Mouse (Mus musculus): Measurements from ENCODE around the gene Fbln2.

Gene Fbln2

GRCm38 (mm10) chr6:91210852-91211251, 1.4 kb upstream of the Fbln2 start:
- H3K4me1 ChIP-seq (replicated peaks; ENCODE audit: low read depth, low read length) = peaks cover 25% of the 10 kb centered on the region
- TF ChIP-seq POU5F1 (IDR thresholded peaks at IDR 0.05; ENCODE audit: borderline replicate concordance, low read length) = no peak
- no peak for TF ChIP-seq CTCF (conservative IDR thresholded peaks at IDR 0.05; ENCODE audit: low read length)
- TF ChIP-seq NANOG (IDR thresholded peaks at IDR 0.05; ENCODE audit: borderline replicate concordance, low read length) = no peak
- H3K36me3 ChIP-seq (ENCODE audit: insufficient read depth, low read length) = no peaks in the 10 kb centered on the region
- H3K4me3 ChIP-seq (replicated peaks; ENCODE audit: low read length) = no peak overlapping the region
- H3K9me3 ChIP-seq (ENCODE audit: low read length) = peaks cover 8% of the 10 kb centered on the region
- H3K27me3 ChIP-seq (ENCODE audit: insufficient read depth, low read length) = peaks cover 51% of the 10 kb centered on the region

GRCm38 (mm10) chr6:91212571-91212970, 316 bp downstream of the Fbln2 start:
- Histone ChIP-seq H3K4me1 (replicated peaks; ENCODE audit: low read depth, low read length) (peaks cover 27% of the 10 kb centered on the region), H3K4me3 (replicated peaks; ENCODE audit: low read length) (peak overlapping the region; percentile 64), H3K36me3 (ENCODE audit: insufficient read depth, low read length) (no peaks in the 10 kb centered on the region), H3K9me3 (ENCODE audit: low read length) (peaks cover 8% of the 10 kb centered on the region), H3K27me3 (ENCODE audit: insufficient read depth, low read length) (peaks cover 48% of the 10 kb centered on the region)
- TF ChIP-seq CTCF (conservative IDR thresholded peaks at IDR 0.05; ENCODE audit: low read length) (no peak), POU5F1 (IDR thresholded peaks at IDR 0.05; ENCODE audit: borderline replicate concordance, low read length) (no peak), NANOG (IDR thresholded peaks at IDR 0.05; ENCODE audit: borderline replicate concordance, low read length) (no peak)

- Histone ChIP-seq H3K27me3 (ENCODE audit: insufficient read depth, low read length) (peaks cover 48% of the 10 kb centered on the region), H3K9me3 (ENCODE audit: low read length) (peaks cover 8% of the 10 kb centered on the region), H3K36me3 (ENCODE audit: insufficient read depth, low read length) (no peaks in the 10 kb centered on the region), H3K4me1 (replicated peaks; ENCODE audit: low read depth, low read length) (peaks cover 25% of the 10 kb centered on the region), H3K4me3 (replicated peaks; ENCODE audit: low read length) (peak overlapping the region; percentile 64)
- TF ChIP-seq POU5F1 (IDR thresholded peaks at IDR 0.05; ENCODE audit: borderline replicate concordance, low read length) = no peak
- no peak for TF ChIP-seq NANOG (IDR thresholded peaks at IDR 0.05; ENCODE audit: borderline replicate concordance, low read length)
- no peak for TF ChIP-seq CTCF (conservative IDR thresholded peaks at IDR 0.05; ENCODE audit: low read length)
Measured at GRCm38 (mm10) chr6:91213287-91214218, 1.3 kb downstream of the Fbln2 start.

- Histone ChIP-seq H3K9me3 (ENCODE audit: low read length) (peaks cover 8% of the 10 kb centered on the region), H3K36me3 (ENCODE audit: insufficient read depth, low read length) (no peaks in the 10 kb centered on the region), H3K27me3 (ENCODE audit: insufficient read depth, low read length) (peaks cover 47% of the 10 kb centered on the region), H3K4me1 (replicated peaks; ENCODE audit: low read depth, low read length) (peaks cover 12% of the 10 kb centered on the region), H3K4me3 (replicated peaks; ENCODE audit: low read length) (no peak overlapping the region)
- TF ChIP-seq POU5F1 (IDR thresholded peaks at IDR 0.05; ENCODE audit: borderline replicate concordance, low read length) (no peak), NANOG (IDR thresholded peaks at IDR 0.05; ENCODE audit: borderline replicate concordance, low read length) (no peak), CTCF (conservative IDR thresholded peaks at IDR 0.05; ENCODE audit: low read length) (no peak)
Measured at GRCm38 (mm10) chr6:91215454-91215853, 3.2 kb downstream of the Fbln2 start.

GRCm38 (mm10) chr6:91218445-91218844, 6.2 kb downstream of the Fbln2 start:
- H3K4me1 ChIP-seq (replicated peaks; ENCODE audit: low read depth, low read length) = peaks cover 5% of the 10 kb centered on the region; the same call in 1 of the 2 replicates
- H3K9me3 ChIP-seq (ENCODE audit: low read length) = no peaks in the 10 kb centered on the region
- H3K27me3 ChIP-seq (ENCODE audit: insufficient read depth, low read length) = peaks cover 21% of the 10 kb centered on the region
- H3K36me3 ChIP-seq (ENCODE audit: insufficient read depth, low read length) = no peaks in the 10 kb centered on the region
- H3K4me3 ChIP-seq (replicated peaks; ENCODE audit: low read length) = no peak overlapping the region
- no peak for TF ChIP-seq CTCF (conservative IDR thresholded peaks at IDR 0.05; ENCODE audit: low read length)
- TF ChIP-seq POU5F1 (IDR thresholded peaks at IDR 0.05; ENCODE audit: borderline replicate concordance, low read length) = no peak
- TF ChIP-seq NANOG (IDR thresholded peaks at IDR 0.05; ENCODE audit: borderline replicate concordance, low read length) = no peak

- no peaks in the 10 kb centered on the region for H3K36me3 ChIP-seq (ENCODE audit: insufficient read depth, low read length)
- H3K4me1 ChIP-seq (replicated peaks; ENCODE audit: low read depth, low read length) = peaks cover 4% of the 10 kb centered on the region; the same call in 1 of the 2 replicates
- H3K27me3 ChIP-seq (ENCODE audit: insufficient read depth, low read length) = peaks cover 16% of the 10 kb centered on the region
- TF ChIP-seq CTCF (conservative IDR thresholded peaks at IDR 0.05; ENCODE audit: low read length) (no peak), POU5F1 (IDR thresholded peaks at IDR 0.05; ENCODE audit: borderline replicate concordance, low read length) (no peak), NANOG (IDR thresholded peaks at IDR 0.05; ENCODE audit: borderline replicate concordance, low read length) (no peak)
- H3K4me3 ChIP-seq (replicated peaks; ENCODE audit: low read length) = no peak overlapping the region
- H3K9me3 ChIP-seq (ENCODE audit: low read length) = no peaks in the 10 kb centered on the region
Measured at GRCm38 (mm10) chr6:91218871-91219270, 6.6 kb downstream of the Fbln2 start.

- Histone ChIP-seq H3K36me3 (ENCODE audit: insufficient read depth, low read length) (no peaks in the 10 kb centered on the region), H3K4me1 (replicated peaks; ENCODE audit: low read depth, low read length) (peaks cover 7% of the 10 kb centered on the region; the same call in 1 of the 2 replicates), H3K4me3 (replicated peaks; ENCODE audit: low read length) (no peak overlapping the region), H3K27me3 (ENCODE audit: insufficient read depth, low read length) (peaks cover 5% of the 10 kb centered on the region), H3K9me3 (ENCODE audit: low read length) (no peaks in the 10 kb centered on the region)
- no peak for TF ChIP-seq CTCF (conservative IDR thresholded peaks at IDR 0.05; ENCODE audit: low read length)
- TF ChIP-seq POU5F1 (IDR thresholded peaks at IDR 0.05; ENCODE audit: borderline replicate concordance, low read length) = no peak
- TF ChIP-seq NANOG (IDR thresholded peaks at IDR 0.05; ENCODE audit: borderline replicate concordance, low read length) = no peak
Measured at GRCm38 (mm10) chr6:91220062-91220461, 7.8 kb downstream of the Fbln2 start.

GRCm38 (mm10) chr6:91221094-91221493, 8.8 kb downstream of the Fbln2 start:
- H3K27me3 ChIP-seq (ENCODE audit: insufficient read depth, low read length) = no peaks in the 10 kb centered on the region; the same call in 1 of the 2 replicates
- TF ChIP-seq POU5F1 (IDR thresholded peaks at IDR 0.05; ENCODE audit: borderline replicate concordance, low read length) (no peak), CTCF (conservative IDR thresholded peaks at IDR 0.05; ENCODE audit: low read length) (no peak)
- no peak overlapping the region for H3K4me3 ChIP-seq (replicated peaks; ENCODE audit: low read length)
- H3K9me3 ChIP-seq (ENCODE audit: low read length) = no peaks in the 10 kb centered on the region
- no peaks in the 10 kb centered on the region for H3K36me3 ChIP-seq (ENCODE audit: insufficient read depth, low read length)
- peaks cover 7% of the 10 kb centered on the region; the same call in 1 of the 2 replicates for H3K4me1 ChIP-seq (replicated peaks; ENCODE audit: low read depth, low read length)

Measured in E14TG2a.4 (cell line).